Mouse (Mus musculus) frontal cortex, adult 2 months (tissue): ENCODE data around the gene Dpp9. TPM values are rescaled to one million over a fixed set of nuclear protein-coding genes. Genes with fewer than 3 reads are reported as not detected.
A peak's percentile ranks its signal among the peaks of the same experiment; 100 is the strongest.

Experiments
- DNase-seq, 2 experiments: peaks; one replicate each; pipeline ENCODE4 v3.0.0; 2022; ENCODE audit warnings: low spot score in 1 of 2; ENCODE audit errors: extremely low spot score in 1 of 2
- polyA plus RNA-seq: library from polyadenylated mRNA; depleted of rRNA; stranded (reverse); fragments of >200 nt; gene quantifications from 2 replicates; pipeline ENCODE4 v1.2.3, GENCODE M21; 2012

Dpp9 gene
- polyA plus RNA-seq, 1 experiment: 49.7 TPM

GRCm38 (mm10) chr17:56185281-56186141, 33.2 kb downstream of the Dpp9 start:
- peak in 1 of 2 experiments; percentile 27 for DNase-seq

GRCm38 (mm10) chr17:56183658-56184103, 35.0 kb downstream of the Dpp9 start, which contains the start of gene Mydgf:
TSS of gene Mydgf (minus strand) at chr17:56183920.
- DNase-seq: peak; percentile 88 to 97

GRCm38 (mm10) chr17:56182975-56183657, 35.6 kb downstream of the Dpp9 start:
- no peak for DNase-seq

- DNase-seq: no peak
Measured at GRCm38 (mm10) chr17:56175416-56175815, 43.3 kb downstream of the Dpp9 start.

GRCm38 (mm10) chr17:56173401-56174046, 45.2 kb downstream of the Dpp9 start:
- DNase-seq: no peak

- no peak for DNase-seq
Measured at GRCm38 (mm10) chr17:56171881-56172280, 46.8 kb downstream of the Dpp9 start.

GRCm38 (mm10) chr17:56171456-56171855, 47.2 kb downstream of the Dpp9 start:
- no peak for DNase-seq

- no peak for DNase-seq
Measured at GRCm38 (mm10) chr17:56170636-56171035, 48.1 kb downstream of the Dpp9 start.

GRCm38 (mm10) chr17:56169830-56170229, 48.9 kb downstream of the Dpp9 start:
- DNase-seq: no peak

- no peak for DNase-seq
Measured at GRCm38 (mm10) chr17:56165671-56166070, 53.0 kb downstream of the Dpp9 start.

- DNase-seq: no peak
Measured at GRCm38 (mm10) chr17:56164510-56164909, 54.2 kb downstream of the Dpp9 start.

- no peak for DNase-seq
Measured at GRCm38 (mm10) chr17:56163523-56164102, 55.1 kb downstream of the Dpp9 start.

- peak; percentile 93 to 97 for DNase-seq
Measured at GRCm38 (mm10) chr17:56162231-56162774, 56.4 kb downstream of the Dpp9 start, which contains the start of gene Tnfaip8l1. TSS of gene Tnfaip8l1 (plus strand) at chr17:56162477.

GRCm38 (mm10) chr17:56159729-56160128, 59.0 kb downstream of the Dpp9 start:
- peak in 1 of 2 experiments; percentile 80 for DNase-seq

- no peak for DNase-seq
Measured at GRCm38 (mm10) chr17:56153643-56154042, 65.1 kb downstream of the Dpp9 start.

- DNase-seq: no peak
Measured at GRCm38 (mm10) chr17:56149897-56150296, 68.8 kb downstream of the Dpp9 start.

GRCm38 (mm10) chr17:56148790-56149618, 69.7 kb downstream of the Dpp9 start:
- DNase-seq: no peak

GRCm38 (mm10) chr17:56148280-56148679, 70.4 kb downstream of the Dpp9 start:
- DNase-seq: no peak

GRCm38 (mm10) chr17:56147420-56147819, 71.3 kb downstream of the Dpp9 start:
- DNase-seq: no peak
